Mouse (Mus musculus) midbrain, embryonic 16.5 days (tissue): ENCODE measurements around the gene Prkch. TPM values are rescaled to one million over a fixed set of nuclear protein-coding genes. Genes with fewer than 3 reads are reported as not detected.
A peak's percentile ranks its signal among the peaks of the same experiment; 100 is the strongest.

ENCODE experiments used
- ATAC-seq: fragments of 200-750 bp; cut with Nextera tagmentation; 2 replicates; pipeline ENCODE4 v1.8.0; 2017; ENCODE audit warnings: moderate TSS enrichment
- H3K27ac ChIP-seq: fragments of 300-500 bp; sonication (generic); 2 replicates; pipeline ENCODE4 v1.5.1; 2014; ENCODE audit warnings: mild to moderate bottlenecking, low read length, mixed read lengths
- H3K27me3 ChIP-seq: fragments of 300-500 bp; sonication (generic); 2 replicates; pipeline ENCODE4 v1.6.1; 2014; ENCODE audit warnings: low read depth, low read length, mixed read lengths; ENCODE audit not compliant: control insufficient read depth, insufficient read depth
- H3K36me3 ChIP-seq: fragments of 300-500 bp; sonication (generic); 2 replicates; pipeline ENCODE4 v1.6.1; 2014; ENCODE audit warnings: mild to moderate bottlenecking, low read length, moderate library complexity, mixed read lengths; ENCODE audit not compliant: control insufficient read depth, insufficient read depth
- H3K4me1 ChIP-seq: fragments of 300-500 bp; sonication (generic); 2 replicates; pipeline ENCODE4 v1.6.1; 2014; ENCODE audit warnings: mild to moderate bottlenecking, low read length, mixed read lengths; ENCODE audit not compliant: control insufficient read depth, insufficient read depth
- H3K4me2 ChIP-seq: fragments of 300-500 bp; sonication (generic); 2 replicates; pipeline ENCODE4 v1.6.1; 2014; ENCODE audit warnings: mild to moderate bottlenecking, low read length, mixed read lengths
- H3K4me3 ChIP-seq: fragments of 300-500 bp; sonication (generic); 2 replicates; pipeline ENCODE4 v1.5.1; 2014; ENCODE audit warnings: low read depth, mild to moderate bottlenecking, low read length, moderate library complexity, mixed read lengths
- H3K9ac ChIP-seq: fragments of 300-500 bp; sonication (generic); 2 replicates; pipeline ENCODE4 v1.6.1; 2014; ENCODE audit warnings: low read depth, low read length, mixed read lengths
- H3K9me3 ChIP-seq: fragments of 300-500 bp; sonication (generic); replicated peaks from 2 replicates; pipeline ENCODE4 v1.6.1; 2014; ENCODE audit warnings: mild to moderate bottlenecking, low read length, mixed read lengths; ENCODE audit not compliant: control insufficient read depth, poor library complexity, severe bottlenecking
- WGBS: fragments of 180-500 bp; shearing (Covaris S2); extraction: QIAGEN DNeasy Blood & Tissue Kit; methylation state at CpG from one replicate; pipeline ENCODE4 v1.1.7; 2014; 5-methylcytosine and 5-hydroxymethylcytosine counted together
- polyA plus RNA-seq: library from polyadenylated mRNA; unstranded; fragments of >200 nt; fragmentation: Nextera tagmentation; extraction: Ambion mirVana; gene quantifications from 2 replicates; pipeline ENCODE4 v1.2.1, GENCODE M21; 2015

Prkch gene
- polyA plus RNA-seq, 1 experiment from 2014 or later: 10.4 TPM

DNA sequence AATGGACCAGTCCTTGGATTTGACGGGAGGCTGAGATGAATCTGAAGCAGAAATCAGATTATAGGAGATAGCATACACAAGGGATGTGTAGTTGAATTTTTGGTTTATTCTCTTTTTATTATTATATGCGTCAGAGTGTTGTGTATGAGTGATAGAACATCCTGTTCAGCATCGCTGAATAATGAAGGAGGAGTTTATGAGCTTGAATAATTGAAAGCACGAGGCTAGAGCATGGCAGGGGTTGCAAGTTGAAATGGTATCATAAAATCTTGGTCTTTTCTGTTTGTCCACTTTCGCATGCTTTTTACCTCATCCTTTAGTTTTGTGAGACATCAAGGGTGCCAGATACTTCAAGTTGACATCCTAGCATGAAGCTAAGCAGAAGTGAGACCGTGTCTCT lies 60.6 kb downstream of the Prkch start:
- H3K27ac ChIP-seq: no peak overlapping the region
- no peaks in the 10 kb centered on the region for H3K27me3 ChIP-seq
- H3K9ac ChIP-seq: no peak overlapping the region
- H3K4me2 ChIP-seq: no peak overlapping the region
- H3K4me3 ChIP-seq: no peak overlapping the region
- WGBS: 89% methylated on average over 6 of the region's 6 CpGs
- no peak for ATAC-seq
- H3K36me3 ChIP-seq: no peaks in the 10 kb centered on the region
- no peaks in the 10 kb centered on the region for H3K9me3 ChIP-seq
- no peaks in the 10 kb centered on the region for H3K4me1 ChIP-seq

DNA sequence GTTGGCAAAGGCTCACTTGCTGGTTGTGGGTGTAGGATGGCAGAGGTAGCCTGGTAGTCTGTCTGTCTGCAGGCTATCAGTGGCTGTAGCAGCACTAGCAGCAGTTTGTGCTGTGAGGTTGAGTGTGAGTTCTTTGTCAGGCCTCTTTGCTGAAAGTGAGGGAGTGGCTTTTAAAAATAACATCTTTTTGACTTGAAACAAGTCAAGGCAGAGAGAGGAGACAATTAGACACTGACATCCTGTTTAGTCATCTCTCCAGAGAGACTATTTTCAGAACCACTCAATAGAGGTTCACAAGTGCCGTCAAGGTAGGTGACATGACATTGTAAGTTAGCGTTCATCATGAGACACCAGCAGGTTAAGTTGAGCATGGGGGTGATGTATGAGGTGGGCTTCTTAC lies 63.1 kb downstream of the Prkch start:
- ATAC-seq: no peak
- no peaks in the 10 kb centered on the region for H3K36me3 ChIP-seq
- H3K9ac ChIP-seq: no peak overlapping the region
- no peak overlapping the region for H3K4me2 ChIP-seq
- WGBS: 81% methylated on average over 2 of the region's 2 CpGs
- H3K27me3 ChIP-seq: no peaks in the 10 kb centered on the region
- H3K4me3 ChIP-seq: no peak overlapping the region
- H3K9me3 ChIP-seq: no peaks in the 10 kb centered on the region
- no peaks in the 10 kb centered on the region for H3K4me1 ChIP-seq
- no peak overlapping the region for H3K27ac ChIP-seq

DNA sequence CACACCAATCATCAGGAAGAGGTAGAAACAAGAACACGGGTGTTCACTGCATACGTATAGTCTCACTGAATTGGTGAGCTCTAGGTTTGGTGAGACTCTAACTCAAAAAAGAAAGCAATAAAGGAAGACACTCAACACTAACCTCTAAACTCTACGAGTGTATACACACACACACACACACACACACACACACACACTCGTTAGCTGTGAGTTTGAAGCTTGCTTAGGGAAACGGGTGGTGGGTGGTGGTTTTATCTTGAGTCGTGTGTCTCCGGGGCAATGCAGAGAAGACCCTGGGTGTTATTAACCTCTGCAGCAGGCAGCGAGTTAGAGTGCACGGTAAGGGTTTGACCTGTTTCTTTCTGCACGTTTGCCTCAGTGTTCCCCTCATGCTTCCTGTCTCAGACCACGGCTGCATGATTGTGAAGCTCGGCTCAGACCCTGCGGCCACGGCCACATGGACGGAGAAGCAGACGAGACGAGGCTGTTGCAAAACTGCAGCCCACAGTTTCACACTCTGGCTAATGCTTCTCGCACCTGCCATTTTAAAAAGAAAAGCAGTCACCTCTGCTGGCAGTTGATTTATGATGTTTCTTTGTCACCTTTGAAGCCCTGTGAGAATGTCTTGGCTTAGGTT lies 72.1 kb downstream of the Prkch start:
- Histone ChIP-seq H3K27me3 (no peaks in the 10 kb centered on the region), H3K9me3 (no peaks in the 10 kb centered on the region), H3K9ac (no peak overlapping the region), H3K36me3 (no peaks in the 10 kb centered on the region), H3K4me2 (no peak overlapping the region), H3K4me3 (no peak overlapping the region), H3K4me1 (no peaks in the 10 kb centered on the region), H3K27ac (no peak overlapping the region)
- ATAC-seq: no peak
- WGBS: 79% methylated on average over 18 of the region's 18 CpGs

DNA sequence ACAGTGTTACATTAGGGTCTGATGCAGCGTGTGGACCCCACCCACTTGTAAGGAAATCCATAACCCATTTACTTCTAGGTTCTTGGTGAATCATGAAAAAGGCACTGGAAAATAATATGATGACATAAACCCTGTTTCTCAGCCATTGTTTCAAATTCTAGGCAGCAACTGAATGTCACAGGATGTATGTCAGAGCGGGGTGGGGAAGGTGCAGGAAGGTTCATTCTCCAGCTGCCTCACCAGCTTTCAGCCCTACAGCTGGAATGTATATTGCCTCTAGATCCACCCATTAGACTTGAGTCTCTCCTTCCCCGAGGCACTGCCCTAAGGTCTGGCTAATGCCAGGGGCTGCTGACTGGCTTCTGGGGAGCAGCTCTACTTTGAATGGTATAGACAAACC lies 78.8 kb downstream of the Prkch start:
- H3K4me2 ChIP-seq: no peak overlapping the region
- 95% methylated on average over 3 of the region's 3 CpGs for WGBS
- no peak overlapping the region for H3K9ac ChIP-seq
- ATAC-seq: no peak
- no peaks in the 10 kb centered on the region for H3K9me3 ChIP-seq
- H3K36me3 ChIP-seq: no peaks in the 10 kb centered on the region
- H3K4me3 ChIP-seq: no peak overlapping the region
- no peaks in the 10 kb centered on the region for H3K27me3 ChIP-seq
- H3K27ac ChIP-seq: no peak overlapping the region
- H3K4me1 ChIP-seq: no peaks in the 10 kb centered on the region

DNA sequence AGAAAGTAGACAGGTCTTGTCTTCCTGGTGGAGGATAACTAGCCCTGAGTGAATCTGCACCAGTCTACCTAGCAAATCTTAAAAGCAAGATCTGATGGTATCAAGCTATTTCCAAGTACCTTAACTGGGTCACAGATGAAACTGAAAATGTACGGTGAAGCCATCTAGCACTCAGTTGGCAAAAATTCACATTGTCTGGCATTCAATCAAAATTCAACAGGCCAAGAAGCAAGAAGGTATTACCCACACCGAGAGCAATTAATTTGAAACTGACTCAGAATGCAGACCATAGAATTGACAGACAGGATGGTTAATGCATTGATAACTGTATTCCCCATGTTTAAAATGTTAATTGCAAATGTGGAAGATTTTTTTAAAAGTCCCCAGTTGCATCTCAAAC lies 82.1 kb downstream of the Prkch start:
- 82% methylated on average over 2 of the region's 2 CpGs for WGBS
- ATAC-seq: no peak
- H3K4me2 ChIP-seq: no peak overlapping the region

DNA sequence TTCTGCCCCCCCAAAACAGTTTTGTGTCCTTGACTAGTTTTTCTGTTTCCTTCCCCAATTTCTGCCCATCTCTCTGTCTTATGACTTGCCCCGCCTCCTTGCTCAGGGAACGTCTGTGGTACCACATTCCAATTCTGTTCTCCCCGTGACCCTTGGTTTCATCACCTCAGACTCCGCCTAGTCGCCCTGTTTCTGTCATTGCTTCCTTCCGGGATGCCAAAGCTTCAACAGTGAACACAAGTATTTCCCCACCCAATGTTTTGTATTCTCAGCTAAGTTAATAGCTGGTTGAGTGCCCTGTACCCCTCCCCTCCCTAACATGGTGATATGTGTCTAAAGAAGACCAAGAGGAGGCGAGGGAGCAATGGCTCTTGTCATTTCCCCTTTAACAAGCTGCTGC lies 83.0 kb downstream of the Prkch start:
- no peak overlapping the region for H3K9ac ChIP-seq
- no peak overlapping the region for H3K27ac ChIP-seq
- no peaks in the 10 kb centered on the region for H3K27me3 ChIP-seq
- H3K4me2 ChIP-seq: no peak overlapping the region
- no peak for ATAC-seq
- WGBS: 77% methylated on average over 7 of the region's 7 CpGs
- H3K4me3 ChIP-seq: no peak overlapping the region
- H3K36me3 ChIP-seq: no peaks in the 10 kb centered on the region
- H3K9me3 ChIP-seq: no peaks in the 10 kb centered on the region
- H3K4me1 ChIP-seq: peaks cover 8% of the 10 kb centered on the region; the same call in 1 of the 2 replicates

More for the DNA sequence above, 82.1 kb downstream of the Prkch start:
- Histone ChIP-seq H3K9ac (no peak overlapping the region), H3K4me3 (no peak overlapping the region), H3K27me3 (no peaks in the 10 kb centered on the region), H3K4me1 (peaks cover 6% of the 10 kb centered on the region; the same call in 1 of the 2 replicates), H3K27ac (no peak overlapping the region), H3K9me3 (no peaks in the 10 kb centered on the region), H3K36me3 (no peaks in the 10 kb centered on the region)

DNA sequence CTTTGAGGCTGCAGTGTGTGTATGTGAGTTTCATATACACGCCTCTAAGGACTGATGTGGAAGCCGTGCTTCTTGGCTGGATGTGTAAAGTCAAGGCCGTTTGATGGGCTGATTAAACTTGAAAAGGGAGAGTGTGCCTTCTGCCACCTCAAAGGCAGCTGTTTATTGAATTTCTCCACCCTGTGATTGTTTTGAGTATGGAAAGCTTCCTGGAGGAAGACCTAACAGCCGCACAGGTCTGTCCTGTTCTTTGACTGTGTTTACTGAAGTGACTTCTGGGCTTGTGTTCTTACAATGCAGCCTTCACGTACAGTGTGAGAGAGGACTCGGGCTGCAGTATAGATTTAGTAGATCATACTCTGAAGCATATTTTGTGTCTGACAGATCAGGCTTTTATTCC lies 86.1 kb downstream of the Prkch start:
- ATAC-seq: no peak
- Histone ChIP-seq H3K27ac (peak overlapping the region; percentile 55), H3K9ac (no peak overlapping the region)

DNA sequence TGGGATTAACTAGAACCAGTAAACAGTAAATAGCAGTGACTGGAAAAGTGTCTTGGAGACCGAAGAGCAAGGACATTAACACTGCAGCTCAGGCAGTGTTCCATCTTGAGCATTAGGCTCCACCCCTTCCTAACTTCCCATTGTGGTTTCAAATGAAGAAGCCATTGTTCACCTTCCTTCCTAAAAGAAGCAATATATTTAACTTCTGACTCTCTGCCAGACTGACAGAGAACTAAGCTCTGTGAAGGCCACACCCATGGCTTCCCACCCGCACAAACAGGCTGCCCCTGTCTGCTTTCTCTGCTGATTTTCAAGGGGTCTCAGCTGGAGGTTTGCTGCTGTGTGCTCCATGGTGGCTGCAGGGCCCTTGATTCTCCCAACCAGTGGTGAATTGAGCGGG lies 86.9 kb downstream of the Prkch start:
- H3K27ac ChIP-seq: peak overlapping the region; percentile 55
- ATAC-seq: peak; percentile 68
- 28% methylated on average over 3 of the region's 3 CpGs for WGBS

More for the DNA sequence above, 86.1 kb downstream of the Prkch start:
- WGBS: 63% methylated on average over 6 of the region's 6 CpGs
- H3K4me3 ChIP-seq: no peak overlapping the region
- peaks cover 8% of the 10 kb centered on the region; the same call in 1 of the 2 replicates for H3K4me1 ChIP-seq
- no peaks in the 10 kb centered on the region for H3K27me3 ChIP-seq
- H3K36me3 ChIP-seq: no peaks in the 10 kb centered on the region
- no peaks in the 10 kb centered on the region for H3K9me3 ChIP-seq
- H3K4me2 ChIP-seq: no peak overlapping the region

DNA sequence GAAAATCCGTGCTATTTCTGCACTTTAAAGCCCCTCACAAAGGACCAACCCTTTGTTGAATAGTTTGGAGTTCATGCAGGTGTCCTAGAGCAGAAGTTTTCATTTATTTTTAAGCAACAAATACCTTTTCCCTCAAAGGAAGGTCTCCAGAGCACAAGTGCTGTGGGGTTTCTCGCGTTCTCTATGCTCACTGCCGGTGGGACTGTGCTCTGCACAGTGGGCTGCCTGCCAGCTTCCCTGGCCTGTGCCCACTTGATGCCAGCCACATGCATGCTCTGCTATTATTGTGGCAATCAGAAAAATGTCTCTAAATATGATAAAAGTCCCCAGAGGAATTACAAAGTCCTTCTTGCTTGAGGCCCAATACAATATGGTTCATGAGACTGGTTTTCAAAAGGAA lies 87.4 kb downstream of the Prkch start:
- Histone ChIP-seq H3K4me2 (no peak overlapping the region), H3K27ac (peak overlapping the region; percentile 55), H3K4me1 (peaks cover 8% of the 10 kb centered on the region; the same call in 1 of the 2 replicates), H3K4me3 (no peak overlapping the region), H3K9ac (no peak overlapping the region), H3K9me3 (no peaks in the 10 kb centered on the region), H3K36me3 (no peaks in the 10 kb centered on the region), H3K27me3 (no peaks in the 10 kb centered on the region)
- 18% methylated on average over 4 of the region's 4 CpGs for WGBS
- ATAC-seq: peak; percentile 73

More for the DNA sequence above, 86.9 kb downstream of the Prkch start:
- Histone ChIP-seq H3K4me1 (peaks cover 8% of the 10 kb centered on the region; the same call in 1 of the 2 replicates), H3K4me2 (no peak overlapping the region), H3K27me3 (no peaks in the 10 kb centered on the region), H3K4me3 (no peak overlapping the region), H3K36me3 (no peaks in the 10 kb centered on the region), H3K9ac (no peak overlapping the region), H3K9me3 (no peaks in the 10 kb centered on the region)
